Mouse (Mus musculus) gastrocnemius, postnatal 10 days (tissue): ENCODE results near the gene Gm7978. TPM values are rescaled to one million over a fixed set of nuclear protein-coding genes. Genes with fewer than 3 reads are reported as not detected.
"Not testable (repeated sequence)": the region's sequence is repeated elsewhere in the genome, so short reads cannot be mapped to it uniquely, and the experiment has no call there.

Experiments
- DNase-seq: peaks from one replicate; pipeline ENCODE4 v3.0.0; 2021; ENCODE audit warnings: mixed read lengths
- long read RNA-seq, 2 experiments: library from polyadenylated mRNA; stranded (forward); transcript quantifications; one replicate each; pipeline ENCODE4 v2.0.0; 2021
- total RNA-seq, 2 experiments: library from RNA; stranded (reverse); gene quantifications; 2 replicates each; pipeline ENCODE4 v1.2.3; 2021

Gm7978 gene
- total RNA-seq: not detected
- long read RNA-seq, experiment 1: 0 reads
- long read RNA-seq, experiment 2: 0 reads

GRCm38 (mm10) chr5:95736073-95736472 lies at the start of gene Gm7978:
Gm7978 (minus strand) TSS chr5:95736173.
- DNase-seq: not testable (repeated sequence)

GRCm38 (mm10) chr5:95775690-95776089 lies 39.7 kb upstream of the Gm7978 start, which contains the start of gene E330014E10Rik:
E330014E10Rik (plus strand) TSS chr5:95775990.
- not testable (repeated sequence) for DNase-seq

GRCm38 (mm10) chr5:95741714-95742113 lies 5.7 kb upstream of the Gm7978 start, which contains the start of gene Gm7982:
Gm7982 (plus strand) TSS chr5:95742014.
- not testable (repeated sequence) for DNase-seq

Other genes with a start within 250 kb of the Gm7978 start
- not detected for gene Gm3286, start 225.4 kb downstream of the Gm7978 start, total RNA-seq
- not detected for gene Gm7971, start 141.3 kb downstream of the Gm7978 start, total RNA-seq
- not detected for gene Gm7982, start 5.8 kb upstream of the Gm7978 start, total RNA-seq
- not detected for gene E330014E10Rik, start 39.8 kb upstream of the Gm7978 start, total RNA-seq
- gene Cxcl13, start 220.8 kb upstream of the Gm7978 start, total RNA-seq: not detected